Mouse (Mus musculus): ENCODE data around the gene Gusb. TPM values are rescaled to one million over a fixed set of nuclear protein-coding genes. Genes with fewer than 3 reads are reported as not detected.

Gene Gusb
- polyA plus RNA-seq, 1 experiment from 2014 or later: 15.9 TPM

Other genes with a start within 250 kb of the Gusb start
- gene Psph, start 215.6 kb downstream of the Gusb start, polyA plus RNA-seq (2015; fragmentation: Nextera tagmentation; extraction: Ambion mirVana): 48.2 and 55.1 TPM in 2 replicates
- 34.5 and 35.0 TPM in 2 replicates for gene Sumf2, start 156.1 kb downstream of the Gusb start, polyA plus RNA-seq (2015; fragmentation: Nextera tagmentation; extraction: Ambion mirVana)
- 1,055 and 1,072 TPM in 2 replicates for gene Chchd2, start 115.6 kb downstream of the Gusb start, polyA plus RNA-seq (2015; fragmentation: Nextera tagmentation; extraction: Ambion mirVana)
- gene Zbed5, start 107.3 kb downstream of the Gusb start, polyA plus RNA-seq (2015; fragmentation: Nextera tagmentation; extraction: Ambion mirVana): 9.6 and 10.5 TPM in 2 replicates
- 0.27 and 0.37 TPM in 2 replicates for gene Phkg1, start 104.5 kb downstream of the Gusb start, polyA plus RNA-seq (2015; fragmentation: Nextera tagmentation; extraction: Ambion mirVana)
- gene Nupr1l, start 94.5 kb downstream of the Gusb start, polyA plus RNA-seq (2015; fragmentation: Nextera tagmentation; extraction: Ambion mirVana): 5.2 and 7.2 TPM in 2 replicates
- gene Vkorc1l1, start 61.1 kb downstream of the Gusb start, polyA plus RNA-seq (2015; fragmentation: Nextera tagmentation; extraction: Ambion mirVana): 26.4 and 26.5 TPM in 2 replicates
- gene Asl, start 26.2 kb upstream of the Gusb start, polyA plus RNA-seq (2015; fragmentation: Nextera tagmentation; extraction: Ambion mirVana): 23.3 and 28.6 TPM in 2 replicates
- 67.0 and 77.0 TPM in 2 replicates for gene Crcp, start 26.2 kb upstream of the Gusb start, polyA plus RNA-seq (2015; fragmentation: Nextera tagmentation; extraction: Ambion mirVana)
- gene Tpst1, start 70.3 kb upstream of the Gusb start, polyA plus RNA-seq (2015; fragmentation: Nextera tagmentation; extraction: Ambion mirVana): 47.5 and 50.2 TPM in 2 replicates
- gene Kctd7, start 141.8 kb upstream of the Gusb start, polyA plus RNA-seq (2015; fragmentation: Nextera tagmentation; extraction: Ambion mirVana): 8.3 and 8.9 TPM in 2 replicates
- 32.8 and 34.6 TPM in 2 replicates for gene Rabgef1, start 168.7 kb upstream of the Gusb start, polyA plus RNA-seq (2015; fragmentation: Nextera tagmentation; extraction: Ambion mirVana)
- 21.8 and 22.3 TPM in 2 replicates for gene Tmem248, start 214.0 kb upstream of the Gusb start, polyA plus RNA-seq (2015; fragmentation: Nextera tagmentation; extraction: Ambion mirVana)